Mouse (Mus musculus) liver, adult 2 months (tissue): Measurements from ENCODE around the gene Upb1.

ENCODE experiments used
- CTCF ChIP-seq: fragments of 200-500 bp; IDR thresholded peaks from 2 replicates; pipeline ENCODE4 v1.5.1; 2011; ENCODE audit warnings: low read depth, low read length, control low read depth
- POLR2A ChIP-seq: fragments of 200-500 bp; IDR thresholded peaks from 2 replicates; pipeline ENCODE4 v1.6.1; 2011; ENCODE audit warnings: low read length, control low read depth; ENCODE audit not compliant: insufficient read depth; ENCODE audit errors: extremely low read depth

- TF ChIP-seq POLR2A (no peak), CTCF (no peak)
Measured at GRCm38 (mm10) chr10:75407741-75408140, 6.8 kb downstream of the Upb1 start.
